In the genomic region with DNA sequence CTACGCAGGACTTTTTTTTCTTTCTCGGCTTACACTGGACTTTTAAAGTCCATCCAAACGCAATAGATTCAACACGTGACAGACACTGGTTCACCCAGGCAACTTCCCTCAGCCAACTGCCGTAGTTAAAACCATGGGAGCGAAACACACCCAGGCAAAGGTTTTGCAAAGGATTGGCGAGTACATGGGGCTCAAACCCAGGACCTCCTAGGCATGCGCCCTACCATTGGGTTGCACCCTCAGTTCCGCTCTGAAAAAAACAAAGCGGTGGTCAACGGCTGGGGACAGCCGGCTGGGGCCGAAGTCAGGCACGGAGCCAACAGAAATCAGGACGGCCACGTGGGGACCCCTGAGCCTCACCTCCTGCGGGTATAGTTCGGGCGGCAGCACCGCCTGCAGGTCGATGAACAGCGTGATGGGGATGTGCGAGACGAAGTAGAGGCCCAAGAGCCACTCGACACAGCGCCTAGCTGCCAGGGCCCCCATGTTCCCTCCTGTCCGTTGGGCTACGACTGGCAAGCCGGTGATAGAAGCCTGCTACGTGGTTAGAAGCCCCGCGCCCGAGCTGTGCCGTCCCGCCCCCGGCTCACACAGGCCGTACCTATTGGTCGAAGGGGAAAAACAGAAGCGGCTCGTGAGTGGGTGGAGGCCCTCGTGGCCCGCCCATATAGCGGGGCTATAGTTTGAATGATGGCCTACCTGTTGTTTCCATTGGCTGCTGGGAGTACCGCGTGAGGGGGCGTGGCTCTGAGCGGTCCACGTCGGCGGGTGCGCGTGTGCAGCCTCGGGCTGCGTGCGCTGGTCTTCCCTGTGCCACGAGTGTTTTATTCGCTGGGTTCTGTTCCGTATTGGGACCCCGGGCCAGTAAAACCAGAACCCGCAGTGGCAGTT, we compare ENCODE assay signal across 8 mouse cellular contexts. TPM values are rescaled to one million over a fixed set of nuclear protein-coding genes. Genes with fewer than 3 reads are reported as not detected.
DNase-seq lines count a peak whose midpoint lies in the region; ATAC-seq lines count a peak whose summit lies in the region.

Gene Tmem97, minus strand, starts transcription at position 610 of the 891 bp plus-strand sequence.

- under 1% methylated on average over 60 of the region's 60 CpGs for WGBS in heart, embryonic 10.5 days
- WGBS in kidney, embryonic 15.5 days = under 1% methylated on average over 60 of the region's 60 CpGs

- DNase-seq in B cell, adult 2 months = peak; percentile 94 to 95
- DNase-seq in brain, adult 2 months (ENCODE audit: low read depth, low spot score) = peak; percentile 99
- DNase-seq in heart, embryonic 10.5 days (ENCODE audit: low spot score) = peak; percentile 99
- DNase-seq in liver = peak; percentile 96
- peak; percentile 92 to 95 for DNase-seq in spleen, postnatal 4 days (ENCODE audit: low spot score in 2 of 2)

- H3K4me1 ChIP-seq in heart, embryonic 10.5 days = peaks cover 29% of the 10 kb centered on the region
- peaks cover 26% of the 10 kb centered on the region for H3K4me1 ChIP-seq in kidney, embryonic 15.5 days

- H3K4me3 ChIP-seq in heart, embryonic 10.5 days = peak within 1 kb of the TSS; percentile 80
- H3K4me3 ChIP-seq in kidney, embryonic 15.5 days (replicated peaks) = peak within 1 kb of the TSS; percentile 71

- peak within 1 kb of the TSS; percentile 82 for H3K4me2 ChIP-seq in kidney, embryonic 15.5 days

- ATAC-seq in erythroblast, adult 5-6 weeks (replicated peaks; ENCODE audit: low FRiP score, poor library complexity, severe bottlenecking) = peak; percentile 99
- ATAC-seq in kidney, embryonic 15.5 days (replicated peaks; ENCODE audit: low FRiP score) = peak; percentile 99
- ATAC-seq in monocyte, adult 5-6 weeks (replicated peaks; ENCODE audit: insufficient number of reproducible peaks, low FRiP score, low TSS enrichment, poor library complexity, severe bottlenecking) = peak; percentile 100

- no peaks in the 10 kb centered on the region for H3K27me3 ChIP-seq in heart, embryonic 10.5 days (ENCODE audit: insufficient read depth, poor library complexity, severe bottlenecking)
- no peaks in the 10 kb centered on the region for H3K27me3 ChIP-seq in kidney, embryonic 15.5 days

- peak within 1 kb of the TSS; percentile 69 for H3K9ac ChIP-seq in kidney, embryonic 15.5 days

- H3K36me3 ChIP-seq in heart, embryonic 10.5 days = peaks cover 3% of the 10 kb centered on the region; the same call in 1 of the 2 replicates
- H3K36me3 ChIP-seq in kidney, embryonic 15.5 days = peaks cover 5% of the 10 kb centered on the region; the same call in 1 of the 2 replicates

- no peaks in the 10 kb centered on the region for H3K9me3 ChIP-seq in heart, embryonic 10.5 days
- H3K9me3 ChIP-seq in kidney, embryonic 15.5 days (replicated peaks) = no peaks in the 10 kb centered on the region

- peak within 1 kb of the TSS; percentile 94 for H3K27ac ChIP-seq in heart, embryonic 10.5 days
- H3K27ac ChIP-seq in kidney, embryonic 15.5 days = peak within 1 kb of the TSS; percentile 90

RNA-seq across cellular contexts. Expression of gene Tmem97, which starts in this region (rescaled TPM):
- 15.0 and 15.9 TPM in 2 replicates for total RNA-seq in erythroblast, adult 5-6 weeks (2015; ENCODE audit: low replicate concordance)
- total RNA-seq in erythroblast, adult 5-6 weeks (2017; ENCODE audit: low replicate concordance) = 3.5 and 7.2 TPM in 2 replicates
- polyA plus RNA-seq in heart, embryonic 10.5 days (2016; fragmentation: Nextera tagmentation; extraction: Ambion mirVana) = 91.5 and 105 TPM in 2 replicates
- polyA plus RNA-seq in kidney, embryonic 15.5 days (2015; fragmentation: Nextera tagmentation; extraction: Ambion mirVana) = 80.4 and 82.3 TPM in 2 replicates
- 1.8 to 6.2 TPM (median 4.5 TPM) in 3 replicates for total RNA-seq in monocyte, adult 5-6 weeks (2017)

Comparison
In these comparisons a context has a peak if more than half of its experiments do, and no peak if none do; other contexts are left out.
1. Peak in every context shown above with its lines: DNase-seq, ATAC-seq, H3K4me3 ChIP-seq and H3K27ac ChIP-seq.